Mouse (Mus musculus) lung, postnatal 0 days (tissue): ENCODE results near the gene Syndig1l.

Source experiments
- CTCF ChIP-seq: IDR thresholded peaks from 2 replicates; pipeline ENCODE4 v1.5.1; 2016; ENCODE audit warnings: antibody characterized with exemption, mild to moderate bottlenecking
- EP300 ChIP-seq: IDR thresholded peaks from 2 replicates; pipeline ENCODE4 v1.6.1; 2016; ENCODE audit warnings: antibody characterized with exemption, mild to moderate bottlenecking, control low read depth

- no peak for TF ChIP-seq EP300
- TF ChIP-seq CTCF, result no peak
Measured at GRCm38 (mm10) chr12:84691347-84691746, 7.3 kb downstream of the Syndig1l start.
